Mouse (Mus musculus): ENCODE measurements around the gene Pbdc1. TPM values are rescaled to one million over a fixed set of nuclear protein-coding genes. Genes with fewer than 3 reads are reported as not detected.
"Not testable (repeated sequence)": the region's sequence is repeated elsewhere in the genome, so short reads cannot be mapped to it uniquely, and the experiment has no call there.

Pbdc1 gene
- polyA plus RNA-seq, 1 experiment from 2014 or later = 63.3 TPM

DNA sequence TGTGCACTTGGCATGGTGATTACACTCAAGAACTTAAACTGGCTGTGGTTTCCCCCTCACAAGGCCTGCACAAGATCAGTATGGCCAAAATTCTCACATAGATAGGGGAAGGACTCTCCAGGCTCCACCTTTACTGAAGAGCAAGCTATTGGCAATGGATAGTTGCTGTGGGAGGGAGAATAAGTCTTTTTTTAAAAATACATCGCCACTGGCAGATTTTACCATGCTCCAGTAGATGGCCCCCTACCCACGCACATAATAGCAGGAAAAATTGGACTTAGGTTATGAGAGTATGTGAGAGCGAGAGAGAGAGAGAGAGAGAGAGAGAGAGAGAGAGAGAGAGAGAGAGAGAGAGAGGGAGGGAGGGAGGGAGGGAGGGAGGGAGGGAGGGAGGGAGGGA, 45.3 kb downstream of the Pbdc1 start:
- no peak overlapping the region for H3K4me3 ChIP-seq
- no peak for DNase-seq (ENCODE audit: low spot score)
- WGBS = 27% methylated on average over 2 of the region's 3 CpGs

DNA sequence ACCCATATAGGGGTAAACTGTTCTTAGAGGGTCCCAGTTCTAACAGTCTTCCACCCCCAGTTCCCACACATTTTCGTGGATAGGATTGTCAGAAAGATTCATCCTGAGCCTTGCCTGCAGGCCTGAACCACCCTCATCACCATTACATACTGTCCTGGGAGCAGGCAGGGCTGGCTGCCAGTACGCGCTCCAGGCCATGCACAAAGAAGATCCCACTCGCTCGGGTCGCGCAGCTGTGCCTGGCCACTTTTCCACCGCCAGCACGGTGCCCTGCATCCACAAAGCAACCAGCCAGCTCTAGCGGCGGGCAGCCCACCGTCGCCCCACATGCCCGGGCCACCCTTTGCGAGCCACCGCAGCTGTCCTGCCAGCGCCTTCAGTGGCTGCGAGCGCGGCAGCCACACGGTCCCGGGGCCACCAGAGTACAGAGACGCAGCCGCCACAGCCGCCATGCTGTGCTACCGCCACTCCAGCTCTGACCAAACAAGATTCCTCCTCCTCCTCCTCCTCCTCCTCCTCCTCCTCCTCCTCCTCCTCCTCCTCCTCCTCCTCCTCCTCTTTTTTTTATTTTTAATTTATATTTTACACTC, 72.4 kb downstream of the Pbdc1 start:
- WGBS = 37% methylated on average over 26 of the region's 26 CpGs
- H3K9me3 ChIP-seq = no peaks in the 10 kb centered on the region
- no peaks in the 10 kb centered on the region for H3K36me3 ChIP-seq
- peak overlapping the region; percentile 47 for H3K4me3 ChIP-seq
- DNase-seq (ENCODE audit: low spot score) = no peak
- H3K4me1 ChIP-seq = no peaks in the 10 kb centered on the region
- H3K27me3 ChIP-seq (ENCODE audit: insufficient read depth, poor library complexity, severe bottlenecking) = peaks cover 34% of the 10 kb centered on the region
- H3K27ac ChIP-seq = no peak overlapping the region

More for the DNA sequence above, 45.3 kb downstream of the Pbdc1 start:
- Histone ChIP-seq H3K4me1 (no peaks in the 10 kb centered on the region), H3K9me3 (no peaks in the 10 kb centered on the region), H3K36me3 (no peaks in the 10 kb centered on the region), H3K27me3 (ENCODE audit: insufficient read depth, poor library complexity, severe bottlenecking) (peaks cover 39% of the 10 kb centered on the region), H3K27ac (no peak overlapping the region)

DNA sequence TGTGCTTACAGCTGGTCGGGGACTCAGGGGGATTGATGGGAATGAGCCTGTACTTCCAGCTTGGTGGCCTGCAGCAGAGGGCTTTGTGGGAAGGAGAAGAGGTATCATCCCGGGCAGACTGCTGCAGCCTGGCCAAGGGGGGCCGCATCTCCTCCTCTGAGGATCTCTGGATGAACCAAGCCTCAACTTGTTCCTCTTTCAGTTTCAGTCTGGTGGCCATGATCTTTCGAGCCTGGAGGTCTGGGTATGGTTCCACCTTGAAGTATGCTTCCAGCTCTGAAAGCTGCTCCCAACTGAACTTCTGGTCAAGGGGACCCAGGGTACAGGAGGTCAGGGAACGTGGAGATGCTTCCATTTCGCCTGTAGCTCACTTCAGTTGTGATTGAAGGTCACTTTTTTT, 85.5 kb downstream of the Pbdc1 start:
- not testable (repeated sequence) for H3K36me3 ChIP-seq; H3K4me1 ChIP-seq; H3K4me3 ChIP-seq; H3K9me3 ChIP-seq; DNase-seq (ENCODE audit: low spot score); H3K27ac ChIP-seq
- peaks cover 24% of the 10 kb centered on the region; the same call in 1 of the 2 replicates for H3K27me3 ChIP-seq (ENCODE audit: insufficient read depth, poor library complexity, severe bottlenecking)
- 66% methylated on average over 6 of the region's 6 CpGs for WGBS

Other genes starting within 250 kb of the Pbdc1 start
- 1.7 and 2.6 TPM in 2 replicates for gene Magee2, start 222.5 kb upstream of the Pbdc1 start, polyA plus RNA-seq (2016; fragmentation: Nextera tagmentation; extraction: Ambion mirVana)
- gene Magee1, start 40.6 kb downstream of the Pbdc1 start, polyA plus RNA-seq (2016; fragmentation: Nextera tagmentation; extraction: Ambion mirVana) = 14.7 and 15.0 TPM in 2 replicates